Mouse (Mus musculus): ENCODE data around the gene Tpi1. TPM values are rescaled to one million over a fixed set of nuclear protein-coding genes. Genes with fewer than 3 reads are reported as not detected.

Tpi1 gene
- total and polyA plus RNA-seq, 2 experiments from 2014 or later: 1,142 to 1,544 TPM

- Histone ChIP-seq H3K4me1 (ENCODE audit: control insufficient read depth, insufficient read depth) (peaks cover 7% of the 10 kb centered on the region), H3K4me2 (ENCODE audit: low read depth, low read length) (peak overlapping the region; percentile 93), H3K9me3 (replicated peaks; ENCODE audit: control insufficient read depth, low read length) (no peaks in the 10 kb centered on the region), H3K27me3 (ENCODE audit: control insufficient read depth, insufficient read depth, low read length) (peaks cover 21% of the 10 kb centered on the region), H3K4me3 (ENCODE audit: low read depth, low read length) (peak overlapping the region; percentile 64), H3K36me3 (replicated peaks; ENCODE audit: control insufficient read depth, insufficient read depth, low read length) (no peaks in the 10 kb centered on the region), H3K9ac (replicated peaks; ENCODE audit: low read depth, low read length) (no peak overlapping the region), H3K27ac (ENCODE audit: low read depth) (no peak overlapping the region)
- no peak for TF ChIP-seq EP300 (IDR thresholded peaks at IDR 0.05; ENCODE audit: low read depth)
- TF ChIP-seq CTCF (IDR thresholded peaks at IDR 0.05; ENCODE audit: low read depth): no peak
- 19% methylated on average over 14 of the region's 14 CpGs for WGBS
- no peak for ATAC-seq (ENCODE audit: insufficient read depth, low read depth)
- DNase-seq (ENCODE audit: low spot score): no peak
These were observed 42.2 kb upstream of the Tpi1 start for GRCm38 (mm10) chr6:124856321-124856720.

GRCm38 (mm10) chr6:124854647-124855046 is 40.6 kb upstream of the Tpi1 start:
- WGBS: 51% methylated on average over 12 of the region's 12 CpGs

GRCm38 (mm10) chr6:124850535-124850934 is 36.4 kb upstream of the Tpi1 start:
- Histone ChIP-seq H3K27me3 (ENCODE audit: control insufficient read depth, insufficient read depth, low read length) (no peaks in the 10 kb centered on the region), H3K4me2 (ENCODE audit: low read depth, low read length) (no peak overlapping the region), H3K4me3 (ENCODE audit: low read depth, low read length) (no peak overlapping the region), H3K9ac (replicated peaks; ENCODE audit: low read depth, low read length) (no peak overlapping the region), H3K36me3 (replicated peaks; ENCODE audit: control insufficient read depth, insufficient read depth, low read length) (no peaks in the 10 kb centered on the region), H3K27ac (ENCODE audit: low read depth) (no peak overlapping the region), H3K4me1 (ENCODE audit: control insufficient read depth, insufficient read depth) (peaks cover 3% of the 10 kb centered on the region; the same call in 1 of the 2 replicates), H3K9me3 (replicated peaks; ENCODE audit: control insufficient read depth, low read length) (no peaks in the 10 kb centered on the region)
- 58% methylated on average over 8 of the region's 8 CpGs for WGBS
- DNase-seq (ENCODE audit: low spot score) (no peak), ATAC-seq (ENCODE audit: insufficient read depth, low read depth) (no peak)
- no peak for TF ChIP-seq CTCF (IDR thresholded peaks at IDR 0.05; ENCODE audit: low read depth)
- no peak for TF ChIP-seq EP300 (IDR thresholded peaks at IDR 0.05; ENCODE audit: low read depth)

More at GRCm38 (mm10) chr6:124854647-124855046, 40.6 kb upstream of the Tpi1 start:
- no peak overlapping the region for H3K4me3 ChIP-seq (ENCODE audit: low read depth, low read length)
- DNase-seq (ENCODE audit: low spot score) (no peak), ATAC-seq (ENCODE audit: insufficient read depth, low read depth) (no peak)
- TF ChIP-seq EP300 (IDR thresholded peaks at IDR 0.05; ENCODE audit: low read depth): no peak
- no peak for TF ChIP-seq CTCF (IDR thresholded peaks at IDR 0.05; ENCODE audit: low read depth)
- no peak overlapping the region for H3K27ac ChIP-seq (ENCODE audit: low read depth)
- H3K4me2 ChIP-seq (ENCODE audit: low read depth, low read length): no peak overlapping the region
- peaks cover 7% of the 10 kb centered on the region for H3K4me1 ChIP-seq (ENCODE audit: control insufficient read depth, insufficient read depth)
- H3K9me3 ChIP-seq (replicated peaks; ENCODE audit: control insufficient read depth, low read length): no peaks in the 10 kb centered on the region
- H3K36me3 ChIP-seq (replicated peaks; ENCODE audit: control insufficient read depth, insufficient read depth, low read length): no peaks in the 10 kb centered on the region
- no peak overlapping the region for H3K9ac ChIP-seq (replicated peaks; ENCODE audit: low read depth, low read length)
- H3K27me3 ChIP-seq (ENCODE audit: control insufficient read depth, insufficient read depth, low read length): peaks cover 19% of the 10 kb centered on the region

GRCm38 (mm10) chr6:124847305-124847704 is 33.2 kb upstream of the Tpi1 start:
- Histone ChIP-seq H3K9ac (replicated peaks; ENCODE audit: low read depth, low read length) (no peak overlapping the region), H3K36me3 (replicated peaks; ENCODE audit: control insufficient read depth, insufficient read depth, low read length) (no peaks in the 10 kb centered on the region)

GRCm38 (mm10) chr6:124840241-124841167 is 26.4 kb upstream of the Tpi1 start, which contains the start of gene Gnb3:
Gene Gnb3 (minus strand): TSS chr6:124840275.
- Histone ChIP-seq H3K9ac (replicated peaks; ENCODE audit: low read depth, low read length) (no peak within 1 kb of the TSS; the same call in 1 of the 2 replicates), H3K36me3 (replicated peaks; ENCODE audit: control insufficient read depth, insufficient read depth, low read length) (no peaks in the 10 kb centered on the region), H3K4me1 (ENCODE audit: control insufficient read depth, insufficient read depth) (peaks cover 14% of the 10 kb centered on the region), H3K27ac (ENCODE audit: low read depth) (no peak within 1 kb of the TSS), H3K9me3 (replicated peaks; ENCODE audit: control insufficient read depth, low read length) (no peaks in the 10 kb centered on the region), H3K27me3 (ENCODE audit: control insufficient read depth, insufficient read depth, low read length) (0 out of 2 replicates have a peak, but pooled peaks cover 3% of the 10 kb centered on the region), H3K4me3 (ENCODE audit: low read depth, low read length) (no peak within 1 kb of the TSS), H3K4me2 (ENCODE audit: low read depth, low read length) (peak within 1 kb of the TSS; percentile 21; the same call in 1 of the 2 replicates)
- ATAC-seq (ENCODE audit: insufficient read depth, low read depth): peak; percentile 61
- TF ChIP-seq CTCF (IDR thresholded peaks at IDR 0.05; ENCODE audit: low read depth) (no peak), EP300 (IDR thresholded peaks at IDR 0.05; ENCODE audit: low read depth) (no peak)
- 19% methylated on average over 12 of the region's 15 CpGs for WGBS
- no peak for DNase-seq (ENCODE audit: low spot score)

More at GRCm38 (mm10) chr6:124847305-124847704, 33.2 kb upstream of the Tpi1 start:
- 8% methylated on average over 9 of the region's 9 CpGs for WGBS
- H3K27ac ChIP-seq (ENCODE audit: low read depth): no peak overlapping the region
- ATAC-seq (ENCODE audit: insufficient read depth, low read depth): peak; percentile 89
- H3K4me3 ChIP-seq (ENCODE audit: low read depth, low read length): no peak overlapping the region
- peak; percentile 89 for DNase-seq (ENCODE audit: low spot score)
- no peaks in the 10 kb centered on the region for H3K27me3 ChIP-seq (ENCODE audit: control insufficient read depth, insufficient read depth, low read length)
- peaks cover 3% of the 10 kb centered on the region; the same call in 1 of the 2 replicates for H3K4me1 ChIP-seq (ENCODE audit: control insufficient read depth, insufficient read depth)
- no peaks in the 10 kb centered on the region for H3K9me3 ChIP-seq (replicated peaks; ENCODE audit: control insufficient read depth, low read length)
- H3K4me2 ChIP-seq (ENCODE audit: low read depth, low read length): no peak overlapping the region
- TF ChIP-seq CTCF (IDR thresholded peaks at IDR 0.05; ENCODE audit: low read depth): peak; percentile 98
- TF ChIP-seq EP300 (IDR thresholded peaks at IDR 0.05; ENCODE audit: low read depth): no peak
